Mouse (Mus musculus): Measurements from ENCODE around the gene Pitpnc1.
A peak's percentile ranks its signal among the peaks of the same experiment; 100 is the strongest.

The Pitpnc1 gene

DNA sequence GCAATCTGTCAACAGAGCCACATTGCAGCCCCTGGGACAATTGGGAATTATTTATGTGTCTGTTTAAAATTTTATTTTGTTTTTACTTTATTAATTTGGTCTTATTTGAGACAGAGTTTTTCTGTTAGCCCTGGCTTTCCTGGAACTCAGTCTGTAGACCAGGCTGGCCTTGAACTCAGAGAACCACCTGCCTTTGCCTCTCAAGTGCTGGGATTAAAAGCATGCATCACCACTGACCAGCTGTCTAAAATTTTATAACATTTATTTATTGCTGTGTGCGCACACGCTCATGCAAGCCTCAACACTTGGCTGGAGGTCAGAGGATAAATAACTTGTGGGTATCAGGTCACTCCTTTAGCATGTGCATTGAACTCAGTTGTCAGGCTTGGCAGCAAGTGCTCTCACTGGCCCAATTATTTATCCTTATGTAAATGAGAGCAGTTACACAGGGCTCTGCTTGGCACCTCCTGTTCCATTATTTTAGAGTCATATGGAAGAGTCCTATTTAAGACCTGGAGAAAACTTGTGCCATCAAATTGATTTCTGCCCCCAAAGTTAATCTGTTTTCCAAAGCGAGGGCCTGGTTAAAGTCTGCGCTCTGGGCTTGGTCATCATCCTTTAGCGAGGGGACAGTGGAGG lies 237.1 kb downstream of the Pitpnc1 start:
- DNase-seq (ENCODE audit: low spot score) = no peak

DNA sequence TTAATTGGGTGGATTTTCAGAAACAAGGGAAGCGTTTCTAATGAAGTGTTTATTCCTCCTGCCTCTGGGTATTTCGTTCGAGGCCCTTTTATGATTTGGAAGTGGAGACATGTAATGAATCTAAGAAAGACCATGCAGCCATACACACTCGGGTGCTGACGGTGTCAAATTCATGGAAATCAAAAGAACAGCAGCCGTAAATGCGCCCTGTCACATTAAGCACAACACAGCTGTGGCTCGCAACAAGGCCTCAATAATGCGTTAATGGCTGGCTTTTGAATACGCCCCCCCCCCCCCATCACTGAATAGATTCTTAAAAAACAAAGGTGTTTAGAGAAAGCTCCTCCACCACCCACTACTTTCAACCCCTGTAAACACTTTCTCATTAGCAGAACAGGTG lies 240.4 kb downstream of the Pitpnc1 start:
- no peak for DNase-seq (ENCODE audit: low spot score)

DNA sequence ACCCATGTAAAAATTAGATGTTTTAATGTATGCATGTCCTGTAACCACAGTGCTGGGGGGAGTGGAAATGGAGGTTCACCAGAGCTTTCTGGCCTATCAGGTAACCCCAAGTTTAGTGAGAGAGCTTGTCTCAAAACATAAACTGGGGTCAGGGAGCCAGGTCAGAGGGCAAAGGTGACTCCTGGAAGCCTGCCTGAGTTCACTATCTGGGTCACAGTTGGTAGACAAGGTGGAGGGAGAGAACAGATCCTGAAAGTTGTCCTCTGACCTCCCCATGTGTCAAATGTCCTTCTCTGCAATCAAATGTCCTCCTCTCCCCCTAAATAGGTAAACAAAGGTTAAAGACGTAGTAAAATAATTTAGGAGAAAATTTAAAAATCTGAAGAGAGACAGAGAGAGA lies 244.1 kb downstream of the Pitpnc1 start:
- DNase-seq (ENCODE audit: low spot score) = no peak

DNA sequence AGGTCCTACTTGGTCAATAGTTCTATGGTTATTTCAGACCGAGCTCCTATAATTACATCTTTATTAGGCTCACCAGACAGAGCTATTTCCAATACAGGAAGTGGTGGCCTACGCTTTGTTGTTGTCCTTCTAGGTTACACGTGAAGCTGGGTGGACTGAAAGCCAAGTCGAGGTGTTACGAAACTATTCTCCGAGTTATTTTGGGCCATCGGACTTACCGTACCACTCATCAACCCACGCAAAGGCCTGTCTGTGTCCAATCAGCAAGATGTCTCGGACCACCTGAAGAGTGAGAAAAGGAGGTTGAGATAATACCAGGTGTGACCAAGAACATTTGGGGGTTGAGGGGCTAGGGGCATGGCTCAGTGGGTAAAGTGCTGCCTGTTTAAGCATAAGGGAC lies 244.5 kb downstream of the Pitpnc1 start:
- DNase-seq (ENCODE audit: low spot score) = no peak

DNA sequence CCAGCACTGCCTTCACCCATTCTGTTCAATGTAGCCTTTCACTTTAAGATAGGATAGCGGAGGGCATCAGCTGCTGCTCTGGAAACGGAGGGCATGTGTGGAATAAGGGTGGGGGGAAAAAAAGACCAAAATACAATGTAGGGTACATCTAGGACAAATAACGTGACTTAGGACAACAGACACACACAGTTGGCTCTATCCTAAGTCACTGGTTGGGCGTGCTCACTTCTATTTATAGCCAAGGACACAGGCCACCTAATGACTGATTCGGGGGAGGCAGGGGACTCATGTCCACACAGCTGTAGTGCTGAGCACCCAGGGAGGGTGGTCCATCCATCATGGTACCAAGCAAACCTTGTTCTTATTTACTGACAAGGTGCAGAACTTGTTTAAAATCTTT lies 245.2 kb downstream of the Pitpnc1 start:
- no peak for DNase-seq (ENCODE audit: low spot score)

DNA sequence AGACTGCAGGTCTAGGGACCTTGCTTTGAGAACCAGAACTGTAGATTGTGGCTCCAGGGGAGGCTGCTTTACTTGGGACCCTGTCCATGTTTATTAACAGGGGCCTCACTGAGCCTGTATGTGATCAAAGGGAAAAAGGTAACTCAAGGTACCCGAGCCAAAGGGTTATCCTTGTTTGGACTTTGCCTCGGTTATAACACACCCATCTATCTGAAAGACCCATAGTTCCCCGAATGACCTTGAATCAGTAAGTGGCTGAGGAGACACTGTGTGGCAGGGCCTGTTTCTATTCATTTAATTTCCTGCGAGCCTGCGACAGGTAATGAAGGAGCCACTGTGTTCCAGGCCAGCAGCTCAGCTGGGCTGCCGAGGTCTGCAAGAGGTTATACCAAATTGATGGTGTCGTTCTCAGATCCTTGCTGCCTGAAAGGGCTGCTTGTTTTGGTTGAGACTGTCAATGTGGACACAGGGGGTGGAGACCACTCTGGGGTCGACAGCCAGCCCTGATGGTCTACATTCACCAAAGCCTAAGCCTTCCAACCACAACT lies 246.8 kb downstream of the Pitpnc1 start:
- DNase-seq (ENCODE audit: low spot score) = no peak

DNA sequence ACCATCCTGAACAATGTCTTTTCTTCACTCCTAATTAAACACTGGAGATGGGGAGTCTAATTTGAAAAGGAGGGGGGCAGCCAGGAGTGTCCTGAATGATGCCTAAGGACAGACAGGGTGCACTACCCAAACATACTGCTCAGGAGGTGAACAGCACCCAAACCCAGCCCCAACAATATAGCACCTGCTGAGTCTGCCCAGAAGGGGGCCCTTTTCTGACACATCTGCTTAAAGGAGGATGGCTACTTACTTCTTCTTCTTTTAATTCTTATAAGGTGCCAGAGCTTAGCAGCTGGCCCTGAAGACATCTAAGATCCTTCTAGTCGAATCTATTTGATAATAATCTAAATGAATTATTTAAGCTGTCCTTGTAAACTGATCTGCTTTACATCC lies 247.3 kb downstream of the Pitpnc1 start:
- no peak for DNase-seq (ENCODE audit: low spot score)

DNA sequence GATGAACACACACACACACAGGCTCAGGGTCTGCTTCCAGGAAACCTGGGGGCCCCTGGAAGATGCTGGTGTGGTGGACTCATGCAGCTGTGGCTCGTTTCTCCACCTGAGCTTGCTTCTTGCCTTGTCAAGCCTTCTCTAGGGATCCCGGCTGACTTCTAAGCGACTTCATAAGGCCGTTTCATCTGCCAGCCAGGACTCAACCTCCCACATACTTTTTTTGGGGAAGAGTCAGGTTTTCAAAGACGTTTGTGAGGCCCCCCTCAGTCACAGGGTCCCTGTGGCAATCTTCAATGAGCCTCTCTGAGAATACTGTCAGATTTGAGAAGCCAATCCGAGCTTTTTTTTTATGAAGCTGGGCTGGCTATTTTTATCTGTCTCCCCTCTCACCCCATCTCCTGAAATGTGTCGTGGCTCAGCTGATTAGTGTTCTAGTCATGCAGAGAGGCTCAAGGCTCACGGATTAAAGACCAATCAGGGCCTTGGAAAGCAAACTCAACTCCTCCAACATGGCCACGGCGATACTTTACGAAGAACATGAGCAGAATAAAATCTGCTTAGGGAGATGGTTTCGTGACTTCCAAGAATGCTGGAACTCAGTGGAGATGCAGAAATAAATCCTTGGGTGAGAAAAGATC lies 247.8 kb downstream of the Pitpnc1 start:
- no peak for DNase-seq (ENCODE audit: low spot score)

DNA sequence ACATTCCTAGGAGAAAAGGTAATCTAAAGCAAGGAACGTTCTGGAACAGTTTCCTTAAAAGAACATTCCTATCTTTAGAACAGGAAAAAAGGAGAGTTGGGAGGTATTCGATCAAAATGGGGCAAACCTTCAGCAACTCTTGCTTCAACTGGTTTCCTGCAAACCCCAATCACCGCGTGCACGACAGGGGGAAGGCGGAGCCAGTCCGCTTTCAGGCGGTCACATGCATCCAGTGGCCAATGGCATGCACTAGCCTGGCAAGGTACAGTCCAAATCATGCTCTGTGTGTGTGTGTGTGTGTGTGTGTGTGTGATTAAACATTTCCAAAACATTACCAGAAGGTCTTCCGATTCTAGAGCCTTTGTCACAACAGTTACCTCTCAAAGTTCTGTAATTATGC lies 255.4 kb downstream of the Pitpnc1 start:
- DNase-seq (ENCODE audit: low spot score) = no peak

DNA sequence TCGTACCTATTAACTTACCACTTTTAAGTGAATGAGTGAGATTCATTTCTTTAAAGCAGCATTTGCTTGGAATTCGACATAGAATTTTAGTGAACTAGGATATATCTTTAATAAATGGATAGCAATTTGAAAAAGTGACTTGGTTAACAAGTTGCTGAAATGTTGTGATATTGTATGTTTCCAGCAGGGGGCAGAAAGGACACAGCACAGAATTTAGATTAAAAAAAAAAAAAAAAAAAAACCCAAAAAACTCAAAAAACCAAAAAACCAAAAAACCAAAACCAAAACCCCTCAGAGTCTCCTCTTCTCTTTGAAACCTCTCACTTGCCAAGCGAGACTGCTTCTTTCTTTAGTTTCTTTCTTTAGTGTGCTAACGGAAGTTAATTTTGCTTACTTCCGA lies 256.8 kb downstream of the Pitpnc1 start:
- peak; percentile 29 for DNase-seq (ENCODE audit: low spot score)

DNA sequence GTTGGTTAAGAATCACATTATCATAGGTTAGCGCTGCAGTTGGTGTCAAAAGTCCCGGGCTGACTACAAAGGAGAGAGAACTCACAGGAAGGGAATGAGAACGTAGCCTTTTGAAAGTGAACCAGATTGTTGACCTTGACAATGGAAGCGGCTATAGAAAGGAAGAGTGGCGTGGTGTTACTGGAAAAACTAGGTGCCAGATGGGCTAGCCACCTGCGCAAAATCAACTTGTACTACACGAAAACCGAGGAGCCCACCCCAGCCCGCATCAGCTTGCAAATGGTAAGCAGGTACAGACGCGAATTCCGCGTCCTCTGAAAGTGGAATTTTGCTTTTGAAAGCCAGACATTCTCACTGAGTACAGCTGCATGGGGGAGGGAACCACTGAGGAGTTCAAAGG lies 260.7 kb downstream of the Pitpnc1 start:
- no peak for DNase-seq (ENCODE audit: low spot score)

DNA sequence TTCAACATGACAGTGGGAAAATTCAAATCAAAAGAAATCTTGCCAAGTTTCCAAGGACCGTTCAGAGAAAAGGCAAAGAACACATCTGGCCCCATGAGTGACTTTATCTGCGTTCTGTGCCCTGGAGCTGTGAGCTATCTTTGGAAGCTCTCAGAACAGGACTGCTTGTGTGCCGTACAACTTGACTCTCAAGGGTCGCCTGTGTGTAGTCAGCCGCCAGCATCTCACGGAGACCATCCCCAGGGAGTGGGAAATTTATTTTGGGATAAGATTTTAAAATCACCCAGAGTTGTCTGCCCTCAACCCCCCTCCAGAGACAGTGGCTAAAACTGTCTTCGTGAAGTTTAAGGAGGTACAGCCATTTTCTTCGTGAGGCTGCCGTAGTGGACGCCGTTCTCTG lies 268.7 kb downstream of the Pitpnc1 start:
- DNase-seq (ENCODE audit: low spot score) = no peak

DNA sequence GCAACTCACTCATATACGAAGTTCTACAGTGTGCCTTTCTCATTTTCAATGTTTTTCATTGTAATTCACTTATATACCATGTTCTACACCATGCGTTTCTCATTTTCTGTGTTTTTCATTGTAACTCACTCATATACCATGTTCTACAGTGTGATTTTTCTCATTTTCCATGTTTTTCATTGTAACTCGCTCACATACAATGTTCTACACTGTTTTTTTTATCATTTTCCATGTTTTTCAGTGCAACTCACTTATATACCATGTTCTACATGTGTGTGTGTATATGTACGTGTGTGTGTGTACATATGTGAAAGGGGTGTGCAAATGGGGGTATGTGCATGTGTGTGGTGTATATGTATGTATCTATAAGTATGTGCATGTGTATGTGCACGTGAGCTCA lies 271.2 kb downstream of the Pitpnc1 start:
- no peak for DNase-seq (ENCODE audit: low spot score)

DNA sequence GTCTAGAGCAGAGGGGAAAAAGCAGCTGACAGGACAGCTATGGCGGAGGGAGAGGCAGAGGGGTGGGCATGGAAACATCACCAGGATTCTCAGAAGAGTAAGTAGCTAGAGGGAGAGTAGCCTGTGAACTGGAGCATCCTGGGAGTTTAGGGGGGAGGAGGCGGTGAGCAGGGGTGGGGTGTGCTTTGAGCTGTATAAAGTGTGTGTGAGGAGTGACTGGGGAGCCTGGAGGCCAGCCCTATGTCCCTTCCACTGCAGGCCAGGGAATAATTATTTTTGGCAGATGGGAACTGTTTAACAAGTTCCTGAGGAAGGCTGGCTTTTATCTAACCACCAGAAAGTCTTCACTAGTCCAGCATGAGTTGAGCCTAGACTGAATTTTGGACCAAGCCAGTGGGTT lies 275.2 kb downstream of the Pitpnc1 start:
- no peak for DNase-seq (ENCODE audit: low spot score)

DNA sequence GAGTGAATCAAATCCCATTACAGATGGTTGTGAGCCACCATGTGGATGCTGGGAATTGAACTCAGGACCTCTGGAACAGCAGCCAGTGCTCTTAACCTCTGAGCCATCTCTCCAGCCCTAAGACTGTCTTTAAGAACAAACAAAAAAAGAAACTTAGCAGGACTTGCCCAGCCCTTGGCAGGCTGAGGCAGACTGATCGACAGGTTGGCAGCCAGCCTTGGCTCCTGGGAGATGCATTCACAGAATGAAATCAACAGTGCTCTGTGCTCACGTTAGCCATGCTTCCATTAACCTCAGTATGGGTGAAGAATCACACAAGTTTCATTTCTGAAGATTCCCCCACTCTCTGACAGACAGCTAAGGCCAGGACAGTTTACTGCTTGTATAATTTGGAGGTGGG lies 280.1 kb downstream of the Pitpnc1 start:
- DNase-seq (ENCODE audit: low spot score) = peak; percentile 4

DNA sequence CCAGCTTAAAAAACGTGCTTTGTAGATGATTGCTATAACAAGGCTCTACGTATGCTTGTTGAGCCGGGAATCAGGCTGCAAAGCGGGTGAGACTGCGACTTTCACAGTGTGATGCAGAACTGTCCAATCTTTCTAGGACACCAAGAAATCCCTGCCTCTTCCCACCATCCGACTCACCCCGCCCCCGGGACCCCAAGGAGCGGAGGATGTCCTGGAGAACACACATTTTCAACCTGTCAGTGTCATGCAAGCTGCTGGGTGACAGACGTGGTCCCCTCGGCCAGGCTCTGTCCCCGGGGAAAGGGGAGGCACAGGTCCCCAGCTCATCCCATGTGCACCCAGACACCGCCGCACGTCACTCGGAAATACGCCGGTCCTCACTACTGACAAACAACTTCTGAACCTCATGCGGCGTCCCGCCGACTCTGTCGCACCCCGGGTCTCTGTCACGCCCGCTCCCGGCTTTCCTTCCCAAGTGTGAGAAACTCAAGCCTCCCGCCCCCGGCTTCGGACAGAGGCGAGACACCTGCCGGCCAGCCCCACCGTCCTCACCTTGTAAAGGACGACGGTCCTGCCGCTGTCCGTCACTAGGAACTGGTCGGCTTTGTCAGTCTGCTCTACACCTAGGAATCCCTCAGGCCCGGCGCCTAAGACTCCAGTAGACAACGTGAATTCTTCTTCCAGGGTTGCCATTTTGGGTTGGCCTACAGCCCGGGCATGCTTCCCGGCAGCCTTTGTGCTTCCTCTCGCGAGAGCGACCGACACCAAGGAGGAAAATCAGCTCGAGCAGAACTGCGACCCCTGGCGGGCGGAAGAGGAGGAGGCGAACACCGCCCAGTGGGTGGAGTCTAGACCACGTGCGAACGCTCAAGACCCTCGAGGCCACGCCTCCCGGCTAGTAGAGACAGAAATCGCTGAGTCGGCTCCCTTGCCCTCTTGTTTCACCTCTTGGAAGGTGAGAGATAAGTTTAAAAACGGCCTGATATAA lies 281.6 kb downstream of the Pitpnc1 start, which contains the start of gene Nol11:
Gene Nol11, minus strand, starts transcription at position 817 of the 988 bp plus-strand sequence.
- peak; percentile 99 for DNase-seq (ENCODE audit: low spot score)

DNA sequence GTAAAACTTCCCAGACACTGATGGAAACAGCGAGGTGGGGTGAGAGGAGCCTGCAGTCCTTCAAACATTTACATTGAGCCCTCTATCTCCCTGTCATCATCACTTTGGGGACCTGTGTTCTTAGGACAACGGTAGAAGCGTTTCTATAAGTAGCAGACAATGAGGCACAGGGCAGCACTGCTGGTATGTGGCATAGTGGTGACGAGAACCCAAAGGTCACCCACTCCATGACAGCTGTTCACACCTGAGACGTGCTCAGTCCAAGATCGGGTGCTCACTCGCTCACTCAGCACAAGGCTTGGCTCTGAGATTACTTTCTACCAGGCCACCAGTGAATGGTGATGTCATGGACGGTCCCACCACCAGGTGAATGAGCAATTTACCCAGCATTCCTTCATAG lies 286.7 kb downstream of the Pitpnc1 start:
- no peak for DNase-seq (ENCODE audit: low spot score)

DNA sequence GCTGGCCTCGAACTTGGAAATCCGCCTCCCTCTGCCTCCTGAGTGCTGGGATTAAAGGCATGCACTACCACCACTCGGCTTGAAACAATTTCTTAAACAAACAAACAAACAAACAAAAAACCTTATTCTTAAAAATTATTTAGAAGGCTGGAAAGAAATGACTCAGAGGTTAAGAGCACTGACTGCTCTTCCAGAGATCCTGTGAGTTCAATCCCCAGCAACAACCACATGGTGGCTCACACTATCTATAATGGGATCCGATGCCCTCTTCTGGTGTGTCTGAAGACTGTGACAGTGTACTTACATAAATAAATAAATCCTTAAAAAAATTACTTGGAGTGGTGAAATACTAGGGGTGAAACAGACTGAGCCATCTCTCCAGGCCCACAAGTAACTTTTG lies 309.3 kb downstream of the Pitpnc1 start:
- no peak for DNase-seq (ENCODE audit: low spot score)

DNA sequence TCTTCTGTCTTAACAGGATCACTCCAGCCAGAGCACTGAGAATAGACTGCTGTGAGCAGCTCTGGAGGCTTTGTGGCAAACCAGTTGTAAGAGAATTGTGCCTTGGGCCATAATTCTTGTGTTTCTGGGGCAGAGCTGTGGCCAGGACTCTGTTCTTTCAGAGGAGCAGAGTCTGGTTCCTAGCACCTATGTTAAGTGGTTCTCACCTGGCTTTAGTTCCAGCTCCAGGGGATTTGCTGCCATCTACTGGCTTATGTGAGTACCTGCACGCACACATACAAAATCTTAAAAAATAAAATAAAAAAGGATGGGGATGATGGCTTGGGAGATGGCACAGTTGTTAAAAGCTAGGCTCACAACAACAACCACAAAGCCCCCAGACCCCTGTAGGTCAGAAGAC lies 311.5 kb downstream of the Pitpnc1 start:
- DNase-seq (ENCODE audit: low spot score) = no peak

All from lung, postnatal 25 days (tissue).